Mouse (Mus musculus): ENCODE data around the gene Mis18a. TPM values are rescaled to one million over a fixed set of nuclear protein-coding genes. Genes with fewer than 3 reads are reported as not detected.

The Mis18a gene
- polyA plus RNA-seq, 1 experiment: 4.6 TPM

GRCm38 (mm10) chr16:90703646-90704045 is 23.6 kb downstream of the Mis18a start:
- Histone ChIP-seq H3K4me1 (ENCODE audit: control insufficient read depth, insufficient read depth, low read length) (no peaks in the 10 kb centered on the region), H3K4me3 (ENCODE audit: insufficient read depth, low read depth, low read length) (no peak overlapping the region), H3K27ac (ENCODE audit: insufficient read depth, low read depth, low read length) (no peak overlapping the region), H3K36me3 (ENCODE audit: control insufficient read depth, insufficient read depth, low read length) (no peaks in the 10 kb centered on the region), H3K27me3 (replicated peaks; ENCODE audit: control insufficient read depth, insufficient read depth, low read length) (no peaks in the 10 kb centered on the region)
- WGBS: 6% methylated on average over 1 of the region's 1 CpGs
- TF ChIP-seq POLR2A (IDR thresholded peaks at IDR 0.05; ENCODE audit: low read depth, low read length) (no peak), CTCF (conservative IDR thresholded peaks at IDR 0.05; ENCODE audit: insufficient read depth, insufficient read length, low read depth, low read length) (no peak)
- no peak for DNase-seq

GRCm38 (mm10) chr16:90701541-90701940 is 25.7 kb downstream of the Mis18a start:
- no peaks in the 10 kb centered on the region for H3K4me1 ChIP-seq (ENCODE audit: control insufficient read depth, insufficient read depth, low read length)
- DNase-seq: no peak
- TF ChIP-seq POLR2A (IDR thresholded peaks at IDR 0.05; ENCODE audit: low read depth, low read length): no peak
- no peak for TF ChIP-seq CTCF (conservative IDR thresholded peaks at IDR 0.05; ENCODE audit: insufficient read depth, insufficient read length, low read depth, low read length)
- H3K36me3 ChIP-seq (ENCODE audit: control insufficient read depth, insufficient read depth, low read length): no peaks in the 10 kb centered on the region
- no peaks in the 10 kb centered on the region for H3K27me3 ChIP-seq (replicated peaks; ENCODE audit: control insufficient read depth, insufficient read depth, low read length)
- no peak overlapping the region for H3K4me3 ChIP-seq (ENCODE audit: insufficient read depth, low read depth, low read length)
- no peak overlapping the region for H3K27ac ChIP-seq (ENCODE audit: insufficient read depth, low read depth, low read length)
- whole genome bisulfite sequencing: 96% methylated on average over 2 of the region's 2 CpGs

GRCm38 (mm10) chr16:90699390-90699789 is 27.8 kb downstream of the Mis18a start:
- Histone ChIP-seq H3K27ac (ENCODE audit: insufficient read depth, low read depth, low read length) (no peak overlapping the region), H3K36me3 (ENCODE audit: control insufficient read depth, insufficient read depth, low read length) (no peaks in the 10 kb centered on the region), H3K4me3 (ENCODE audit: insufficient read depth, low read depth, low read length) (no peak overlapping the region), H3K27me3 (replicated peaks; ENCODE audit: control insufficient read depth, insufficient read depth, low read length) (no peaks in the 10 kb centered on the region), H3K4me1 (ENCODE audit: control insufficient read depth, insufficient read depth, low read length) (no peaks in the 10 kb centered on the region)
- no peak for DNase-seq
- 80% methylated on average over 14 of the region's 14 CpGs for WGBS
- TF ChIP-seq POLR2A (IDR thresholded peaks at IDR 0.05; ENCODE audit: low read depth, low read length) (no peak), CTCF (conservative IDR thresholded peaks at IDR 0.05; ENCODE audit: insufficient read depth, insufficient read length, low read depth, low read length) (no peak)

- DNase-seq: no peak
- H3K4me1 ChIP-seq (ENCODE audit: control insufficient read depth, insufficient read depth, low read length): no peaks in the 10 kb centered on the region
Measured at GRCm38 (mm10) chr16:90696306-90696705, 30.9 kb downstream of the Mis18a start.

GRCm38 (mm10) chr16:90695121-90695520 is 32.1 kb downstream of the Mis18a start:
- WGBS: 70% methylated on average over 10 of the region's 10 CpGs
- Histone ChIP-seq H3K36me3 (ENCODE audit: control insufficient read depth, insufficient read depth, low read length) (no peaks in the 10 kb centered on the region), H3K4me1 (ENCODE audit: control insufficient read depth, insufficient read depth, low read length) (no peaks in the 10 kb centered on the region), H3K27me3 (replicated peaks; ENCODE audit: control insufficient read depth, insufficient read depth, low read length) (no peaks in the 10 kb centered on the region), H3K27ac (ENCODE audit: insufficient read depth, low read depth, low read length) (no peak overlapping the region), H3K4me3 (ENCODE audit: insufficient read depth, low read depth, low read length) (no peak overlapping the region)
- no peak for DNase-seq
- TF ChIP-seq POLR2A (IDR thresholded peaks at IDR 0.05; ENCODE audit: low read depth, low read length): no peak
- no peak for TF ChIP-seq CTCF (conservative IDR thresholded peaks at IDR 0.05; ENCODE audit: insufficient read depth, insufficient read length, low read depth, low read length)

More at GRCm38 (mm10) chr16:90696306-90696705, 30.9 kb downstream of the Mis18a start:
- 86% methylated on average over 9 of the region's 9 CpGs for WGBS
- H3K27ac ChIP-seq (ENCODE audit: insufficient read depth, low read depth, low read length): no peak overlapping the region
- TF ChIP-seq POLR2A (IDR thresholded peaks at IDR 0.05; ENCODE audit: low read depth, low read length): no peak
- no peak for TF ChIP-seq CTCF (conservative IDR thresholded peaks at IDR 0.05; ENCODE audit: insufficient read depth, insufficient read length, low read depth, low read length)
- no peaks in the 10 kb centered on the region for H3K27me3 ChIP-seq (replicated peaks; ENCODE audit: control insufficient read depth, insufficient read depth, low read length)
- no peak overlapping the region for H3K4me3 ChIP-seq (ENCODE audit: insufficient read depth, low read depth, low read length)
- no peaks in the 10 kb centered on the region for H3K36me3 ChIP-seq (ENCODE audit: control insufficient read depth, insufficient read depth, low read length)

GRCm38 (mm10) chr16:90694719-90695118 is 32.5 kb downstream of the Mis18a start:
- TF ChIP-seq CTCF (conservative IDR thresholded peaks at IDR 0.05; ENCODE audit: insufficient read depth, insufficient read length, low read depth, low read length) (peak; percentile 62), POLR2A (IDR thresholded peaks at IDR 0.05; ENCODE audit: low read depth, low read length) (no peak)

GRCm38 (mm10) chr16:90693625-90694024 is 33.6 kb downstream of the Mis18a start:
- no peak for DNase-seq
- 93% methylated on average over 5 of the region's 5 CpGs for WGBS
- Histone ChIP-seq H3K36me3 (ENCODE audit: control insufficient read depth, insufficient read depth, low read length) (no peaks in the 10 kb centered on the region), H3K4me3 (ENCODE audit: insufficient read depth, low read depth, low read length) (no peak overlapping the region), H3K27ac (ENCODE audit: insufficient read depth, low read depth, low read length) (no peak overlapping the region), H3K27me3 (replicated peaks; ENCODE audit: control insufficient read depth, insufficient read depth, low read length) (no peaks in the 10 kb centered on the region), H3K4me1 (ENCODE audit: control insufficient read depth, insufficient read depth, low read length) (no peaks in the 10 kb centered on the region)
- no peak for TF ChIP-seq POLR2A (IDR thresholded peaks at IDR 0.05; ENCODE audit: low read depth, low read length)
- TF ChIP-seq CTCF (conservative IDR thresholded peaks at IDR 0.05; ENCODE audit: insufficient read depth, insufficient read length, low read depth, low read length): no peak

More at GRCm38 (mm10) chr16:90694719-90695118, 32.5 kb downstream of the Mis18a start:
- 78% methylated on average over 9 of the region's 9 CpGs for WGBS
- H3K27me3 ChIP-seq (replicated peaks; ENCODE audit: control insufficient read depth, insufficient read depth, low read length): no peaks in the 10 kb centered on the region
- H3K27ac ChIP-seq (ENCODE audit: insufficient read depth, low read depth, low read length): no peak overlapping the region
- no peaks in the 10 kb centered on the region for H3K36me3 ChIP-seq (ENCODE audit: control insufficient read depth, insufficient read depth, low read length)
- no peaks in the 10 kb centered on the region for H3K4me1 ChIP-seq (ENCODE audit: control insufficient read depth, insufficient read depth, low read length)
- DNase-seq: peak; percentile 28
- H3K4me3 ChIP-seq (ENCODE audit: insufficient read depth, low read depth, low read length): no peak overlapping the region

Measured in kidney, adult 2 months (tissue).